Mouse (Mus musculus) kidney, adult 9 months (tissue): Measurements from ENCODE around the gene Ap1g2.
A peak's percentile ranks its signal among the peaks of the same experiment; 100 is the strongest.

Experiments used
- DNase-seq: peaks from one replicate; pipeline ENCODE4 v3.0.0; 2022

Gene Ap1g2

DNA sequence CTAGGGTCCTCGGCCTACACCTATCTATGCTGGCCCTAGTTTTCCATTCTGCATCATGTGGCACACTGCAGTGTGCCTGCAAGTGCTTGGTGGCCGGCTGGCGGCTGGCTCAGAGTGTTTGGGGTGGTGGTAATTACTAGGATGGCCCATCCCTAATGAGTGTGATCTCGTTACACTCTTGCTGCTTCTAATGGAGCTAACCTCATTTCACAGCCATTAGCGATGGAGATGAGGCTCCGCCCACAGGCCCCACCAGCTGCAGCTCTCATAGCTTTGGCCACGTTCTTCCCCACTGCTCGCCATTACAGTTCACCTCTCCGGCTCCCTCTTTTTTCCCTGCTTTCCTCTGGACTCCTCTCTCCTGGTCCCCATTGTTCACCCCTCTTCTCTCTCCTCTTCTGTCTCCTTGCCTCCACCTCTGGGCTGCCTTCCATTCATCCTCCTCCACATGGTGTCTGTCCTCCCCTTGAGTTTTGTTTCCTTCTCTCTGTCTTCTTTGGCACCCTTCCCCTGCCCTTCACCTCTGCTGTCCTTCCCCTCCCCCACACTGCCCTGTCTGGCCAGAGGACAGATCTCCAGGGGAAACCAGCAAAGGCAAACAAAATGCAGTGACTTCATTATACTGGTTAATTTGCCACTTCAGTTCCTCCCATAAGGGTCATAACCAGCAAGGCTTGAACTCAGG, 20.9 kb downstream of the Ap1g2 start:
- peak; percentile 84 for DNase-seq

DNA sequence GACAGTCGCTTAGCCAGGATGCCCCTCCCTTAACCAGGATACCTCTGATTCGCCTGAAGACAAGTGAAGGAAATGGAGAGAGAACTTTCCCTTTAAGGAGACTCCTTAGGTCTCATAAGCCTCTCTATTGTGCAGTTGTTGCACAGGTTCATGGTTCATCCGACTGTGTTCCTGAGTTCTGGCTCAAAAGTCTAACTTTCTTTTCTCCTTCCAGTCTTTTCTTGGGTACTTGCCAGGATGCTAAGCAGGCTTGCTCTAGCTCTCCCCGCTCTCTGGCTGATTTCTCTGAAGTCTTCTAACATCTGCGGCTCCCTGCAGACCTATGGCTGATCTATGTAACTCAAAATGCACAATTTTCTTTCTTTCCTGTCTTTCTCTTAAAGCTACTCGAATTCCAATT, 22.9 kb downstream of the Ap1g2 start:
- DNase-seq = peak; percentile 85

DNA sequence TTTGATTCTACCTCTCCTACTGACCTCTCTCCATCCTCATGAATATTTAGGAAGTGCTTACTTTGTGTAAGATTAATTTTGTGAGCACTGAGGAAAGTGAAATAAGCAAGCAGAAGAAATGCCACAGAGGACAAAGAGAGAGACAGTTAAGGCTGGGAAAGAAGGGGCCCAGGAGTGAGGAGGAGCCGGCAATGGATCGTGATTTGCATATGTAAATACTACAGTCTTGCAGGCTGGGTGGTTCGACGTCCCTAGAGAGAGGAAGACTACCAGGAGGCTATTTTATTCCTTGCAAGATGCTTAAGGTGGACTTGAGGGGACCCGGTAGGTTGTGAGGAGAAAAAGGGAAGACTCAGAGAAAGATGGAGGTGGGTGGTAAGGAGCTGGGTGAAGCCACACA, 25.3 kb downstream of the Ap1g2 start:
- no peak for DNase-seq

DNA sequence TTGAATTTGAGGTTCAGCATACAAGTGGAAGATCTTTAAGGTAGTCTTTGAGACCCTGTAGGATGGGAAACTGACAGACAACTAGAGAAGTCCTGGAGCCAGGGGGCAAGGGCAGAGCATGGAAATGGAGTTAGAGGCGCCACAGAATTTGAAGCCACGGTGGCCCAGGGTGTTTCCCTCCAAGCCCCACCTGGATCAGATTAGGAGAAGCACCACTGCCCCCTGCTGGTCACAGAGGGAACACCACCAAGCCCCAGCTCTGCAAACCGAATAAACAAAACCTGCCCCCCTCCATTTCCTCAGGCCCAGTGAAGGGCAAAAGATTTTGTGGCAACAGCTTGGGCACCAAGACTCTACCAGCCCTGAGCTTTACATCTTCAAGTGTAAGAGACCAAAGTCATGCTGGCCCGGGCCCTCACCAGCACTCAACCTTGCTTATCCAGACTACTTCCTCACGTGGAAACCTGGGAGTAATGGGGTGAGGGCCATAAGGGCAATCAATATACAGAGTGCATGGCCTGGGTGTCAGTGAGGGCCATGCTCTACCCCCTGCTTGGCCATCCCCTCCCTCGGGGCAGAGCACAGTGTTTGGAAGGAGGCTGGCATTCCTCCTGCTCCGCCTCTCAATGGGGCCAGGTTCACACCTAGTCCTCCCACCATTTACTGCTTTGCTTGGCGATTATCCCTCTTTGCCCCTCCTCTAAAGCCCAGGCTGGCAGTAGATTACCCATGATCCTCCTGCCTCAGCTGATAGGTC, 27.0 kb downstream of the Ap1g2 start:
- DNase-seq = peak; percentile 73

DNA sequence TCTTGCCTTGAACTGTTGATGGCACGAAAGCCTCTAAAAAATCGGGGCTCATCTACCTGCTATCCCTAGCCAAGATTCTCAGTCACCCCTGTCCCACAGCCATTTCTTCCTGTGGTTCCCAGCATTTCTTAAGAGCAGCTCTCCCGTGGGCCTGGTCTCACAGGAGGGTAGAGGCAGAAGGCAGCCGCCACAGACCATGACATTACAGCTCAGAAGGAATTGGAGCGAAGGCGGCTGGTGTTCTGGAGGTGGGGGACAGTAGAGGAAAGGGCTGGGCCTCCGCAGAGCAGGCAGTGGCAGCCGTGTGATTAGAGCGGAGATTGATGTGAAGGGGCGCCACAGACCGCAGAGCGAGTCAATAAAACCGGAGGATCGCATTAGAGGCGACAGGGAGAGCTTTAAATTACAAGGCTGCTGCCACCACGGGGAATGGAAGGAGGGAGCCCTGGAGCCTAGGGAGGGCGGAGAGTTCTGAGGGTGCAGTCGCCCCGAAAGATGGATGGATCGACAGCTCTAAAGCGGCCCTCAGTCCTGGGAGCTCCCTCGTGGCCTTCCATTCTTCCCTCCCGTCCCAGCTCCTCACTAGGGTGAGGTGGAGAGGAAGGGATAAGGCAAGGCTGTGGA, 27.9 kb downstream of the Ap1g2 start:
- DNase-seq = no peak

DNA sequence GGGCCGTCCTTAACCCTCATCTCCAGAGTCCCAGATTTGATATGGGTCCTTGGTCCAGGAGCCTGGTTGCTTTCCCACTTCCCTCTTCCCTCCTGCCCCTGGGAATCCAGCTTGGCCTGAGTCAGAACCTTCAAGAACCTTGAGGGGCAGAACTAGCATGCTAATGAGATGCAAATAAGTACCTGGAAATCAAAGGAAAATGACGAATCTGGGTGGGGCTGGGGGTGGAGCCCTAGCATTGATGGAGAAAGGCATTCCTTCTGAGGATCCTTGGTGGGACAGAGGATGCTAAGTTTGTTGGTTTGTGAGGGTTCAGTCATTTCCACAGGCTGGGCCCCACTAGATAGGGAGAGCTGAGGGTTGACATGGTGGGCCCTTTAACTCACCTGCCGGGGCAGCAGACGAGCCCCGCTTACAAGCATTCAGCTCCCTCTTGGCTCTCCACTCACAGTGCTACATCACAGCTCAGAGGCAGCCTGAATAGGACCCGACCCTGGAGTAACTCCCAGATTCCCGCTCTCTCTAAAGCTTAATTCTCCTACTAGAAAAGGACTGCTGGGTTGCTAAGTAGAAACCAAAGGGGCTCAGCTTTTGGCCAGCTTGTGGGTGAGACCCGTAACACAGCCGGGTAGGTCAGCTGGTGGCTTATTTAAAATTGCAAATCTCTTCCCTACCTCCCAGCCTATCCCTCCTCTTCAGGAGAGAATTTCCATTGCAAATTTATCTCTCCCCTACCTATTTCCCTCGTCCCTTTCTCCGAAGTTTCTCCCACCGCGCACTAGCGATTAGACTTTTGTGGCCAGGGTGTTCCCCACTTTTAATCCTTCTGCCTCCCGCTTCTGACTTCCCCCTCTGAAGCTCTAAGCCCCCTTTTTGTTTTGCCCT, 28.7 kb downstream of the Ap1g2 start:
- no peak for DNase-seq

DNA sequence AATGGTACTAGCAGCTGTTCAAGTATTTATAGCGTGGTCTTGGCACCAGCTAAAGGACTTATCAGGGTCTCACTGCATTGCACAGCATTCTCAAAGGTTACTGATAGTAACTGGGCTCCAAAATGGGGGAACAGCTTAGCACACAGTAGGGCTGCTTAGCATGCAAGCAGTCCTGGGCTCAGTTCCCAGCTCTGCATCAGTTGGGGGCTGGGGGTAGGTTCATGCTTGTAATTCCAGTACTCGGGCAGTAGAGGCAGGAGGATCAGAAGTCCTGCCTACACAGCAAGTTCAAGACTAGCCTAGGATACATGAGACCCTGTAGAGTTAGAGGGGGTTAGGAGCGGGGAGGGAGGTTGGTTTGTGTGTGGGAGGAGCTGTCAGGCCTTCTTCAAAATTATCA, 29.4 kb downstream of the Ap1g2 start:
- DNase-seq = no peak

DNA sequence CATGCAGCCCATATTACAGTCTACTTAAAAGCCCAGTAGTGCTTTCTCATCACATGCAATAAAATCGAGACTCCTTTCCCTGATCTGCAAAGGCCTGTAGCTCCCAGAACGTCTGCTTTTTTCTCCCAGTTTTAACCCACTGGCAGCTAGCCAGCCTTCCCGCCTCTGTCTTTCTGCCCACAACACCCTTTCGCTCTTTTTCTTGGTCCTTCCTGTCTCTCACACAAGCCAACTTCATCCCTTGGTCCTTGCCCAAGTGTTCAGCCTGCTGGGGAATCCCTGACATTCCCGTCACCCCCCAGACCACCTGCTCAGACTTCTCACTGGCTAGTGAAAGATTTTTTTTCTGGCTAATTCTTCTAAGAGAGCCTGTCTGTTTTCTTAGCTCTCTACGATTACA, 30.2 kb downstream of the Ap1g2 start:
- no peak for DNase-seq

DNA sequence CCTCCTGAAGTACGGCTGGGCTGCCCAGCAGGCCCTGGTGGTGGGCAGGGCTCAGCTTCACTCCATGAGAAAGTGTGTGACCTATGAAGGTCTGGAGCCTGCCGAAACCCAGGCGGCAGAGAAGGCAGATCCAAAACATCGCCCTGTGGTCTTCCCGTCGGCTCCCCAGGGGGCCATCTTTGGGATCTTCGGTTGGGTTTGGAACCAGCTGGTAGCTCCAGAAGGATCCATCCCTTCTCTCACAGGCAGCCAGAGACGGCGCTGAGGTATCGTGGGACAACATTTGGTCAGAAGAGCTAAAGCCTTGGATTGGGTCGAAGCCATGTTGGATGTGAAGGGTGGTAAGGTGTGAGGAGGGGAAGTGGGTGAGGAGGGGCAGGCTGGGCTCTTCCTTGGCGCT, 32.0 kb downstream of the Ap1g2 start:
- no peak for DNase-seq

DNA sequence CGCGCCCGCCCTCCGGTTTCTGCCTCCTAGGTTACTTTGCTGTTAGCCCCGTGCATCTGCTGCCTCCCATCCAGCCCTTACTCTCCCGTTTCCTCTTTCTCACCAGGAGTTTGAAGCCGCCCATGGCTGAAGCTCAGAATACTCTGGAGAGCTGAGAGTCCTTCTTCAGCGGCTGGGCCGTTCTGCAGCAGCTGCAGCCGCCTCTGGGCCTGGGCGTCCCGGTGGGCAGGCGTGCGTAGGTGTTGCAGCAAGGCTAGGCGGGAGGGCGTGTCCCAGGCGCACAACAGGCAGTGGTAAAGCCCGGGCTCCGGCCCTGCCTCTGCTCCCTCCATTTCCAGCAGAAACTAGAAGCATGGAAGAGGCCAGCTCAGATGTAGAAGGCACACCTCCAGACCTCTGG, 34.6 kb downstream of the Ap1g2 start:
- no peak for DNase-seq

DNA sequence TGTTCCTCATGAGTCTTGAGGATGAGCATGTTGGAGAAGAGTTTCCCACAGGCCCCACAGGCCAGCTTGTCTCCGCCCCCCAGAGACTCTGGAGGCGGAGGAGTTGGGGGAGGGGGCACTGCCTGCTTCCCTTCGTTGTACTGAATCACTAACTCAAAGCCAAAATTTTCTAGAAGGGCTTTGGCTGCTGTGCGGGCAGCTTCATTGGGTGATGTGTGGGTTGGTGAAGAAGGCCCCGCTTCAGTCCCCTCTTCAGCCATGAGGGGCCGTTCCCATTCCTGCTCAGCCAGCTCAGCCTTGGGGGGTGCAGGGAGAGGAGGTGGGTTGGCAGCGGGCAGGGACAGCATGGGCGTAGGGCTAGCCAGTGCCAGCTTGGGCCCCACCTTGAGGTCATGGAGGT, 40.4 kb downstream of the Ap1g2 start:
- DNase-seq = no peak

DNA sequence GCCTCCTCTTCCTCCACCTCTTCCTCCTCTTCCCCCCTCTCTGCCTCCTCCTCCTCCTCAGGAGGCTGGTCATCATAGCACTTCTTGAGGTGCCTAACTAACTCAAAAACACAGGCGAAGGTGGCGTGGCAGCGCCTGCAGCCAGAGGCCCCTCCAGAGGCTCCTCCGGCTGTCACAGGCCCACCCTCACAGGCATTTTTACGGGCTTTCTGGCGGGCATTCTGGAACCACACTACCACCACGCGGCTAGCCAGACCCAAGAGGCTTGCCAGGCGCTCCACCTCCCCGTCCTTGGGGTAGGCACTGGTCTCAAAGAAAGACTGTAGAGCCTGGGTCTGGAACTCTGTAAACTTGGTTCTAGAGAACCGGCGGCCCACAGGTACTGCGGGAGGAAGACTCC, 41.0 kb downstream of the Ap1g2 start:
- no peak for DNase-seq

DNA sequence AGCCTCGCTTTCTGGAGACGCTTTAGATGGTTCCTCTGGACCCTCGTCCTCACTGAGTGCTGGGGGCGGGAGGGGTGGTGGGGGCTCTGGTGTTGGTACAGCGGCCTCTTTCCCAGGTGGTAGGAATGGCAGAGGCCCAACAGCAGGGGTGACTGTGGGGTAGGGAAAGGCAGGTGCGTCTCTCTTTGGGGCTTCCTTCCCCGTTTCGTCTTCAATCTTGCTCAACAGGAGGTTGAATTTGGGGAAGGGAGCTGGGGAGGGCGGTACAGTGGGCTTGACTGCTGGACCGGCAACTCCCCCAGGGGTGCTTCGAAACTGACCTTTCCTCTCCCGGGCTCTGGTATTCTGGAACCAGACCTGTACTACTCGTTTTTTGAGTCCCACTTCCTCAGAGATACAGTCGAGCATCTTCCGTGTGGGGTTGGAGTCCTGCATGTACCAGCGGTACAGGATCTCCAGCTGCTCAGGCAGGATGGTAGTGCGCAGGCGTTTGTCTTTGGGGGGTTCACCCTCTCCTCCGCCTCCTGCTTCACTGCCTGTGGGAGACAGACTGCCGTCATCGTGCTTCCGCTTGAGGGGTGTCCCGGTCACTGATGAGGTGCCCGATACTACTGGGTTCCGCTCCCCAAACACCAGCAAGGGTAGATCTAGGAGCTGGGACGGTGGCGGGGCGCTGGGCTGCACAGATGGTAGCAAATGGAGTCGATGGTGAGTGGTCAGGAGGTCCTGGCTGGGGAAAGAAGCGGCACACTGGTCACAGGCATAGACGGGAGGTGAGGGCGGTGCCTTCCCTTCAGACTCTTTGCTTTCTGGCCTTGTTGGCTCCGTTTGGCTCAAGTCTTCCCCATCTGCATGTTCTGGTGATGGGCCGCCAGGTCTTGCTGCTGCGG, 41.7 kb downstream of the Ap1g2 start:
- DNase-seq = no peak

DNA sequence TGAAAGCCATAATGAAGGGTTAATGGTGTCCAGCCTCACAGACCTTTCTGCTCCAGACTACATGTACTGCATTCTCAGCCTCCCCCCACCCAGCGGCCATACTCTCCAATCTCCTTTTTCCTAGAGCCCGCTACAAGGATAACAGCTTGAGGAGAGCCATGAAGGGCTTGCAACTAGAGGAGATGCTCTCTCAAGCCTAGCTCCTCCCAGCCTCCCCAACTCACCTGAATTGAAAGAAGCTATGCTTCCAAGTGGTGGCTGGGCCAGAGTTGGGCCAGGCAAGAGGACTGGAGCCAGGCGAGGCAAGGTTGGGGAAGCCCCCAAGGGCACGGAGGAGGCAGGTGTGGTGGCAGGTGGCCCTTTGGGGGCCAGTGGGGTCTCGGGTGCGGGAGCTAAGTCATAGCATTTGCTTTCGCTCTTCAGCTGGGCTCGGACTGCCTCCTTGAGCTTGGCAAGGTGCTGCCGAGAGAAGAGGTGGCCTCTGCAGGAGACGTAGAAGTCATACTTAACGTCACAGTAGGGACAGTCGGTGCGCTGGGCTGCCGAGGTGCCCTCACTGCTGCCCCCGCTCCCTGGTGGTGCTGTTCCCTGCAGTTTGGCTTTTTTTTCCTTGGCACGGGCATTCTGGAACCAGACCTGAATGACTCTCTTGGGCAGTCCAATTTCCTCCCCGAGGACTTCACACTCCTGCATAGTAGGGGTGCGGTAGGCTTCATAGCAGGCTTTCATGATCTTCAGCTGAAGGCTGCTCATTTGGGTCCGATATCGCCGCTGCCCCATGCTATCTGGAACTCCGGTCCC, 42.6 kb downstream of the Ap1g2 start:
- DNase-seq = no peak

DNA sequence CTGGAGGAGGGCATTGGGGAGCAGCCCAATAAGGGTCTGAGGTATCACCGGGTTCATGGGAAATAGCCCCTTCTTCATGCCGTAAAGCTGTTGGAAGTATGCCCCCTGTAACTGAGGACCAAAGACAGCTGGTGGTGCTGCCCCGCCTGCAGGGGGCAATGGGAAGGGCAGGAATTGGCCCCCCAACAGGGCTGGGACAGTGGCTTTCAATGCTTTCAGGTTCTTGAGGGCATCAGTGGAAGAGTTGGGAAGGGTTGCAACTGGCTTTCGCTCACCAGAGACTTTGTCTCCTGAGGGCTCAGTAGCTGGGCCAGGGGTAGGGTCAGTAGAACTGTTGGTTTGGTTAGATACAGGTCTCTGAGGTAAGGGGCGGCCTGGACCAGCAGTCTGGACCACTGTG, 43.3 kb downstream of the Ap1g2 start:
- DNase-seq = no peak

DNA sequence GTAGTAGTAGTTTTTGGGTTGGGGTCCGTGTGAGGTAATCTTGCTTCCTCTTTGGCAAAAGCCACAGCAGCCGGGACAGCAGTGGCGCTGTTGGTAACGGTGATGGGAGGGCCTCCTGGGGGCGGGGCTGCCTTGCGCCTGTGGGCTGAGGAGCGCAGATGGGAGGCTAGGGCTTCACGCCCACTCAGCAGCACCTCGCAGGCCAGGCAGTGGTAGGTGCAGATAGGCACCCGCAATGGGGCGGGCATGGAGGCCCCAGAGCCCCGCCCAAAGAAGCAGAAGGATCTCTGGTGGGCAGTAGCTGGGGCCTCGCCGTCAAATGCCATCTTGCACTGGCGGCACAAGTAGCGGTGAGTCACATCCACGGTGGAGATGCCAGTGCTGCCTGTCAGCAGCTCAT, 43.8 kb downstream of the Ap1g2 start:
- DNase-seq = no peak

DNA sequence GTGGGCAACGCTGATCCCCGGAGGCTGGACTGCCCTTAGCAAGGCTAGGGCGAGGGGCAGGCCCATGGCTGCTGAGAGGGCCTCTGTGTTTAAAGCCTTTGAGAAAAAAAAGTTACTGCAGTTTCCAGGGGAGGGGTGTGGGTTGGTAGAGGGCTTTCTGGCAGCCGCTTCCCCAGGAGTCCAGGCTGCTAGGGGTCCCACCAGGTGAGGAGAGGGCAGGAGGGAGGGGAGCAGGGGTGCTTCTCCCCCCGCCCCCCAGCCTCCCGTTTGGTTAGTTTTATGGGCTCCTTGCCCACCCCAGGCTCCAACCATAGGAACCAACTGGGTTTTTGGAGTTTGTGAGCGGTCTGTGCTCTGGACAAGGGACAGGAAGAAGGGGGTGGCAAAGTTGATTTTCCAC, 44.5 kb downstream of the Ap1g2 start:
- no peak for DNase-seq

DNA sequence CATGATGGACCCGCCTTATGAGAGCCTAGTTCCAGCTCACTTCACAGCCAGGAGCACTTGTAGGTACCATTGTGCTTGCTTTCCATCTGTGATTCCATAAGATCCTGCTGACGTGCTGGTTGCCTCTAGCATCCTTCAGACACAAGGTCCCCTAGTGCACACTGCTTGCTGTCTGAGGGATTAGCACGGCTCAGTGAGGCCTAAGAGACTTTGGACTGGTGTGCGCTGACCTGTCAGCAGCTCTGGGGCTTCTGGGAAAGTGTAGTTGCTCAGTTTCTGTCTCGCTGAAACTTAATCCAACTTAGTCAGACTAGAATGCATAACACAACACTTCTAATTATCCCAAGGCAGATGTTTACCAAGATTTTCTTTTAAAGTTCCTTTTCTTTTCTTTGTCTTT, 46.5 kb downstream of the Ap1g2 start:
- peak; percentile 63 for DNase-seq

DNA sequence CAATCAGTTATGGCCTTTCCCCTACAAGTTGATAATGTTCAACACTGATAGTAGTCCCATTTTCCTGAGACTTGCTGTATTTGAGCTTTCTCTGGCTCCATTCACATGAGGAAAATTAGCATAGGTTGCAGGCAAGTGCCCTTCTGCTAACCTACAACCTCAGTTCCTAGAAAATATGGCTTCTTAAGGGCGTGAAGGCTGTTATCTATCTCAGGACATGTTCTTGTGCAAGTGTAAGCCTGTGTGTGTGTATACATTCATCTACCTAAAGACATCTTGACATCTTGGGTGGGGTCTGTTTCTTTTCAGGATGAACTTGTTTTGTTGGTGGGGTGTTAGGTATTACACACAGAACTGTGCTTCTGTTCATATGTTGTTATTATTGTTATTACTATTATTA, 47.4 kb downstream of the Ap1g2 start:
- no peak for DNase-seq

DNA sequence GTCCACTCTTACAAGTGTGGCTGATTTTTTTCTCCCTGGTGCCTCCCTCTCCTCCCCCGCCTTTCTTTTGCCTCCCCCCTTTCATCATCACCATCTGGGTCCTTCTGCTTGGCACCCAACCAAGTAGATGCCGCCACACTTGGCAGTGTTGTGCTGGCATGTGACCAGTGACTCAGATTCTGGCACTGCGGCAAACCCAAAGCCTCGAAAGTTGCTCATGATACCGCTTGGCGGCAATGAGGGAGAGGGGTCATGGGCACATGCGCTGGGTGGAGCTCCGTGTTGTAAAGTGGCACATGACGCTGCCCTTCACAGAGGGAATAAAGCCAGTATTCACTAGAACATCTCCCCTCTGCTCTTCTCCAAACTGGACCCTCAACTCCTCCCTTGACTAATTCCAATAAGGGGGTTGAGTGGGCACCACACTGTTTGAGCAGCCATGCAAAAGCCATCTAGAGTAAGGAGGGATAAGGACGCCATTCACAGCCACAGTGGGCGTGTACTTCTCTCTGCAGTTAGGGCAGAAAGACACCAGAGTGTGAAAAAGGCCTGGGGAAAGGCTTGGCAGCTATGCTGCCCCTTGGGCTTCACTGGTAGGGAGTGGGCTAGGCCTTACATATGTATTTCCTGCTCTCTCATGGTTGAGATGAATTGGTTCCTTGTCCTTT, 51.1 kb downstream of the Ap1g2 start:
- DNase-seq = peak; percentile 33
